Mouse (Mus musculus) limb, embryonic 13.5 days (tissue): ENCODE data around the gene Capn13. TPM values are rescaled to one million over a fixed set of nuclear protein-coding genes. Genes with fewer than 3 reads are reported as not detected.
"Not testable (repeated sequence)": the region's sequence is repeated elsewhere in the genome, so short reads cannot be mapped to it uniquely, and the experiment has no call there.

Experiments
- ATAC-seq: fragments of 200-750 bp; cut with Nextera tagmentation; 2 replicates; pipeline ENCODE4 v1.8.0; 2017; ENCODE audit warnings: low read depth, moderate number of reproducible peaks, moderate TSS enrichment; ENCODE audit not compliant: low FRiP score
- H3K27ac ChIP-seq: fragments of 300-500 bp; sonication (generic); 2 replicates; pipeline ENCODE4 v1.5.1; 2015; ENCODE audit warnings: inconsistent platforms, mild to moderate bottlenecking, moderate library complexity
- H3K27me3 ChIP-seq: fragments of 300-500 bp; sonication (generic); 2 replicates; pipeline ENCODE4 v1.6.1; 2015; ENCODE audit warnings: mild to moderate bottlenecking, inconsistent platforms
- H3K36me3 ChIP-seq: fragments of 300-500 bp; sonication (generic); 2 replicates; pipeline ENCODE4 v1.6.1; 2015; ENCODE audit warnings: inconsistent platforms, mild to moderate bottlenecking, moderate library complexity
- H3K4me1 ChIP-seq: fragments of 300-500 bp; sonication (generic); 2 replicates; pipeline ENCODE4 v1.6.1; 2015; ENCODE audit warnings: inconsistent platforms
- H3K4me2 ChIP-seq: fragments of 300-500 bp; sonication (generic); replicated peaks from 2 replicates; pipeline ENCODE4 v1.6.1; 2015; ENCODE audit warnings: inconsistent platforms, mild to moderate bottlenecking, moderate library complexity
- H3K4me3 ChIP-seq: fragments of 300-500 bp; sonication (generic); 2 replicates; pipeline ENCODE4 v1.5.1; 2015; ENCODE audit warnings: moderate library complexity, mild to moderate bottlenecking, inconsistent platforms
- H3K9ac ChIP-seq: fragments of 300-500 bp; sonication (generic); 2 replicates; pipeline ENCODE4 v1.6.1; 2015; ENCODE audit warnings: mild to moderate bottlenecking, inconsistent platforms
- H3K9me3 ChIP-seq: fragments of 300-500 bp; sonication (generic); 2 replicates; pipeline ENCODE4 v1.6.1; 2016; ENCODE audit warnings: inconsistent platforms
- WGBS: fragments of 180-500 bp; shearing (Covaris S2); methylation state at CpG from one replicate; pipeline ENCODE4 v1.1.7; 2015; 5-methylcytosine and 5-hydroxymethylcytosine counted together
- polyA plus RNA-seq: library from polyadenylated mRNA; unstranded; fragments of >200 nt; fragmentation: Nextera tagmentation; extraction: Ambion mirVana; gene quantifications from 2 replicates; pipeline ENCODE4 v1.2.1, GENCODE M21; 2015

The Capn13 gene
- polyA plus RNA-seq, 1 experiment from 2014 or later, result not detected

- WGBS, result 33% methylated on average over 15 of the region's 15 CpGs
- H3K4me1 ChIP-seq, result peaks cover 6% of the 10 kb centered on the region; the same call in 1 of the 2 replicates
- no peaks in the 10 kb centered on the region for H3K9me3 ChIP-seq
- no peak overlapping the region for H3K4me3 ChIP-seq
- H3K9ac ChIP-seq, result no peak overlapping the region
- H3K4me2 ChIP-seq, result no peak overlapping the region
- peaks cover 42% of the 10 kb centered on the region for H3K27me3 ChIP-seq
- H3K36me3 ChIP-seq, result no peaks in the 10 kb centered on the region
- no peak overlapping the region for H3K27ac ChIP-seq
- 0 out of 2 replicates have a peak, but pooled peaks have one; percentile 19 for ATAC-seq
Observed at GRCm38 (mm10) chr17:73301258-73302050, 99.2 kb downstream of the Capn13 start.

- H3K27ac ChIP-seq, result no peak overlapping the region
- H3K9ac ChIP-seq, result no peak overlapping the region
- H3K36me3 ChIP-seq, result no peaks in the 10 kb centered on the region
- H3K4me1 ChIP-seq, result 0 out of 2 replicates have a peak, but pooled peaks cover 4% of the 10 kb centered on the region
- no peak overlapping the region for H3K4me2 ChIP-seq
- H3K9me3 ChIP-seq, result no peaks in the 10 kb centered on the region
- H3K27me3 ChIP-seq, result peaks cover 43% of the 10 kb centered on the region
- no peak for ATAC-seq
- no peak overlapping the region for H3K4me3 ChIP-seq
- 66% methylated on average over 7 of the region's 7 CpGs for WGBS
Observed at GRCm38 (mm10) chr17:73300147-73300880, 100.4 kb downstream of the Capn13 start.

- peaks cover 29% of the 10 kb centered on the region for H3K27me3 ChIP-seq
- no peak for ATAC-seq
Observed at GRCm38 (mm10) chr17:73298981-73299380, 101.7 kb downstream of the Capn13 start.

GRCm38 (mm10) chr17:73296855-73297254, 103.8 kb downstream of the Capn13 start:
- Histone ChIP-seq H3K9ac (no peak overlapping the region), H3K4me1 (0 out of 2 replicates have a peak, but pooled peaks cover 4% of the 10 kb centered on the region), H3K4me2 (no peak overlapping the region), H3K27ac (no peak overlapping the region), H3K36me3 (no peaks in the 10 kb centered on the region), H3K27me3 (0 out of 2 replicates have a peak, but pooled peaks cover 14% of the 10 kb centered on the region), H3K9me3 (peaks cover 3% of the 10 kb centered on the region; the same call in 1 of the 2 replicates), H3K4me3 (no peak overlapping the region)
- ATAC-seq, result peak; percentile 58; the same call in 1 of the 2 replicates
- WGBS, result 39% methylated on average over 4 of the region's 4 CpGs

More at GRCm38 (mm10) chr17:73298981-73299380, 101.7 kb downstream of the Capn13 start:
- 86% methylated on average over 6 of the region's 6 CpGs for whole genome bisulfite sequencing
- Histone ChIP-seq H3K27ac (no peak overlapping the region), H3K4me2 (no peak overlapping the region), H3K9ac (no peak overlapping the region), H3K9me3 (peaks cover under 1% of the 10 kb centered on the region; the same call in 1 of the 2 replicates), H3K4me1 (0 out of 2 replicates have a peak, but pooled peaks cover 4% of the 10 kb centered on the region), H3K4me3 (no peak overlapping the region), H3K36me3 (no peaks in the 10 kb centered on the region)

GRCm38 (mm10) chr17:73293237-73293636, 107.4 kb downstream of the Capn13 start:
- Histone ChIP-seq H3K9me3 (peaks cover 3% of the 10 kb centered on the region; the same call in 1 of the 2 replicates), H3K4me1 (0 out of 2 replicates have a peak, but pooled peaks cover 4% of the 10 kb centered on the region), H3K27me3 (0 out of 2 replicates have a peak, but pooled peaks cover 7% of the 10 kb centered on the region), H3K36me3 (no peaks in the 10 kb centered on the region), H3K4me2 (no peak overlapping the region), H3K4me3 (no peak overlapping the region), H3K9ac (no peak overlapping the region), H3K27ac (no peak overlapping the region)
- WGBS, result 65% methylated on average over 3 of the region's 3 CpGs
- ATAC-seq, result no peak

GRCm38 (mm10) chr17:73284301-73284700, 116.4 kb downstream of the Capn13 start:
- ATAC-seq, result peak; percentile 36; the same call in 1 of the 2 replicates
- no peak overlapping the region for H3K9ac ChIP-seq

GRCm38 (mm10) chr17:73282702-73283101, 118.0 kb downstream of the Capn13 start:
- not testable (repeated sequence) for H3K9me3 ChIP-seq, ATAC-seq, H3K27me3 ChIP-seq, H3K27ac ChIP-seq, H3K9ac ChIP-seq, H3K36me3 ChIP-seq, H3K4me3 ChIP-seq, H3K4me2 ChIP-seq
- H3K4me1 ChIP-seq, result peaks cover 12% of the 10 kb centered on the region; the same call in 1 of the 2 replicates
- WGBS, result 38% methylated on average over 6 of the region's 6 CpGs

More at GRCm38 (mm10) chr17:73284301-73284700, 116.4 kb downstream of the Capn13 start:
- Histone ChIP-seq H3K27me3 (no peaks in the 10 kb centered on the region), H3K4me2 (no peak overlapping the region), H3K4me1 (peaks cover 12% of the 10 kb centered on the region; the same call in 1 of the 2 replicates), H3K9me3 (no peaks in the 10 kb centered on the region), H3K27ac (no peak overlapping the region), H3K36me3 (no peaks in the 10 kb centered on the region), H3K4me3 (no peak overlapping the region)
- 8% methylated on average over 2 of the region's 2 CpGs for WGBS

- no peak overlapping the region for H3K9ac ChIP-seq
- no peak overlapping the region for H3K4me2 ChIP-seq
- H3K4me1 ChIP-seq, result 0 out of 2 replicates have a peak, but pooled peaks cover under 1% of the 10 kb centered on the region
- no peaks in the 10 kb centered on the region for H3K36me3 ChIP-seq
- ATAC-seq, result no peak
- no peaks in the 10 kb centered on the region for H3K27me3 ChIP-seq
- H3K9me3 ChIP-seq, result no peaks in the 10 kb centered on the region
- no peak overlapping the region for H3K4me3 ChIP-seq
- 88% methylated on average over 4 of the region's 4 CpGs for WGBS
- no peak overlapping the region for H3K27ac ChIP-seq
Observed at GRCm38 (mm10) chr17:73277770-73278169, 122.9 kb downstream of the Capn13 start.

- Histone ChIP-seq H3K9me3 (no peaks in the 10 kb centered on the region), H3K27me3 (no peaks in the 10 kb centered on the region), H3K4me1 (no peaks in the 10 kb centered on the region), H3K4me2 (no peak overlapping the region), H3K4me3 (no peak overlapping the region), H3K36me3 (no peaks in the 10 kb centered on the region), H3K27ac (no peak overlapping the region), H3K9ac (no peak overlapping the region)
- WGBS, result 56% methylated on average over 10 of the region's 10 CpGs
- ATAC-seq, result no peak
Observed at GRCm38 (mm10) chr17:73275066-73275465, 125.6 kb downstream of the Capn13 start.

GRCm38 (mm10) chr17:73273809-73274208, 126.9 kb downstream of the Capn13 start:
- Histone ChIP-seq H3K4me1 (no peaks in the 10 kb centered on the region), H3K27ac (no peak overlapping the region), H3K36me3 (no peaks in the 10 kb centered on the region), H3K4me2 (no peak overlapping the region), H3K27me3 (no peaks in the 10 kb centered on the region), H3K4me3 (no peak overlapping the region), H3K9me3 (no peaks in the 10 kb centered on the region), H3K9ac (no peak overlapping the region)
- no peak for ATAC-seq
- WGBS, result 80% methylated on average over 7 of the region's 7 CpGs

- no peak for ATAC-seq
- WGBS, result 88% methylated on average over 7 of the region's 7 CpGs
- H3K9ac ChIP-seq, result no peak overlapping the region
Observed at GRCm38 (mm10) chr17:73271797-73272600, 128.7 kb downstream of the Capn13 start.

More at GRCm38 (mm10) chr17:73271797-73272600, 128.7 kb downstream of the Capn13 start:
- no peak overlapping the region for H3K4me2 ChIP-seq
- no peaks in the 10 kb centered on the region for H3K9me3 ChIP-seq
- no peak overlapping the region for H3K27ac ChIP-seq
- H3K27me3 ChIP-seq, result no peaks in the 10 kb centered on the region
- H3K36me3 ChIP-seq, result no peaks in the 10 kb centered on the region
- H3K4me3 ChIP-seq, result no peak overlapping the region
- H3K4me1 ChIP-seq, result no peaks in the 10 kb centered on the region
